Mouse (Mus musculus) G1E (cell line): ENCODE results near the gene Filip1l.

Source experiments
- CTCF ChIP-seq: IDR thresholded peaks from 2 replicates; pipeline ENCODE4 v1.5.1; 2012; ENCODE audit warnings: low read depth, low read length, inconsistent platforms, mixed read lengths
- GATA1 ChIP-seq: IDR thresholded peaks from 2 replicates; pipeline ENCODE4 v1.6.1; 2012; ENCODE audit warnings: borderline replicate concordance, low read length, inconsistent platforms, mixed read lengths
- GATA2 ChIP-seq: IDR thresholded peaks from 2 replicates; pipeline ENCODE4 v1.6.1; 2012; ENCODE audit warnings: low read depth, low read length, inconsistent platforms, borderline replicate concordance
- POLR2AphosphoS5 ChIP-seq: IDR thresholded peaks from 2 replicates; pipeline ENCODE4 v1.6.1; 2012; ENCODE audit warnings: low read depth, low read length, inconsistent platforms; ENCODE audit not compliant: insufficient replicate concordance
- TAL1 ChIP-seq: conservative IDR thresholded peaks from 2 replicates; pipeline ENCODE4 v1.6.1; 2012; ENCODE audit warnings: low read depth, low read length, inconsistent platforms, mixed read lengths

- TF ChIP-seq TAL1 (no peak), CTCF (no peak), GATA2 (no peak), GATA1 (no peak), POLR2AphosphoS5 (no peak)
Measured at GRCm38 (mm10) chr16:57551617-57552016, 198.7 kb downstream of the Filip1l start.
